Mouse (Mus musculus) intestine, postnatal 0 days (tissue): ENCODE measurements at regions not wholly inside any gene's neighbourhood (a gene's known extent, or its start where the extent isn't known, plus 50 kb on each side); places are given as distances from the start of the nearest gene placed in this dataset.

Experiments
- ATAC-seq: fragments of 200-750 bp; cut with Nextera tagmentation; 2 replicates; pipeline ENCODE4 v1.8.0; 2017; ENCODE audit warnings: mild to moderate bottlenecking, moderate TSS enrichment, moderate library complexity
- H3K27ac ChIP-seq: fragments of 300-500 bp; sonication (generic); 2 replicates; pipeline ENCODE4 v1.5.1; 2014; ENCODE audit warnings: mild to moderate bottlenecking, low read depth, low read length, moderate library complexity
- H3K27me3 ChIP-seq: fragments of 300-500 bp; sonication (generic); replicated peaks from 2 replicates; pipeline ENCODE4 v1.6.1; 2014; ENCODE audit warnings: low read length, mixed read lengths; ENCODE audit not compliant: control insufficient read depth, insufficient read depth
- H3K36me3 ChIP-seq: fragments of 300-500 bp; sonication (generic); 2 replicates; pipeline ENCODE4 v1.6.1; 2014; ENCODE audit warnings: mild to moderate bottlenecking, moderate library complexity; ENCODE audit not compliant: control insufficient read depth, insufficient read depth
- H3K4me1 ChIP-seq: fragments of 300-500 bp; sonication (generic); replicated peaks from 2 replicates; pipeline ENCODE4 v1.6.1; 2014; ENCODE audit warnings: antibody characterized with exemption, low read length, mixed read lengths; ENCODE audit not compliant: control insufficient read depth, insufficient read depth
- H3K4me2 ChIP-seq: fragments of 300-500 bp; sonication (generic); replicated peaks from 2 replicates; pipeline ENCODE4 v1.6.1; 2014; ENCODE audit warnings: low read depth, mild to moderate bottlenecking, moderate library complexity
- H3K4me3 ChIP-seq: fragments of 300-500 bp; sonication (generic); 2 replicates; pipeline ENCODE4 v1.5.1; 2014; ENCODE audit warnings: low read depth, low read length
- H3K9ac ChIP-seq: fragments of 300-500 bp; sonication (generic); 2 replicates; pipeline ENCODE4 v1.6.1; 2014; ENCODE audit warnings: mild to moderate bottlenecking, low read depth, low read length
- H3K9me3 ChIP-seq: fragments of 300-500 bp; sonication (generic); 2 replicates; pipeline ENCODE4 v1.6.1; 2016; ENCODE audit warnings: mixed run types; ENCODE audit not compliant: control insufficient read depth
- CTCF ChIP-seq: sonication (generic); IDR thresholded peaks from 2 replicates; pipeline ENCODE4 v1.5.1; 2016; ENCODE audit warnings: low read depth, mild to moderate bottlenecking, control low read depth, antibody characterized with exemption, moderate library complexity
- WGBS: fragments of 180-500 bp; shearing (Covaris S2); extraction: QIAGEN DNeasy Blood & Tissue Kit; methylation state at CpG from one replicate; pipeline ENCODE4 v1.1.7; 2014; 5-methylcytosine and 5-hydroxymethylcytosine counted together

- H3K9ac ChIP-seq, result no peak overlapping the region
- H3K9me3 ChIP-seq, result no peaks in the 10 kb centered on the region
- no peaks in the 10 kb centered on the region for H3K36me3 ChIP-seq
- H3K4me3 ChIP-seq, result no peak overlapping the region
- no peak overlapping the region for H3K4me2 ChIP-seq
- no peak for TF ChIP-seq CTCF
- 85% methylated on average over 6 of the region's 6 CpGs for WGBS
- H3K4me1 ChIP-seq, result no peaks in the 10 kb centered on the region
- H3K27ac ChIP-seq, result no peak overlapping the region
- no peaks in the 10 kb centered on the region for H3K27me3 ChIP-seq
- ATAC-seq, result no peak
Measured at GRCm38 (mm10) chr14:60502552-60502951, 129.5 kb downstream of the Amer2 start.

GRCm38 (mm10) chr14:60505066-60505465 lies 128.7 kb upstream of the Spata13 start:
- H3K9ac ChIP-seq, result no peak overlapping the region
- ATAC-seq, result no peak
- H3K9me3 ChIP-seq, result no peaks in the 10 kb centered on the region
- no peak for TF ChIP-seq CTCF
- H3K36me3 ChIP-seq, result no peaks in the 10 kb centered on the region
- whole genome bisulfite sequencing, result 85% methylated on average over 6 of the region's 6 CpGs
- H3K4me2 ChIP-seq, result no peak overlapping the region
- H3K27ac ChIP-seq, result no peak overlapping the region
- H3K4me1 ChIP-seq, result no peaks in the 10 kb centered on the region
- no peak overlapping the region for H3K4me3 ChIP-seq
- no peaks in the 10 kb centered on the region for H3K27me3 ChIP-seq

GRCm38 (mm10) chr14:60506296-60506695 lies 127.5 kb upstream of the Spata13 start:
- Histone ChIP-seq H3K9ac (no peak overlapping the region), H3K9me3 (no peaks in the 10 kb centered on the region), H3K36me3 (no peaks in the 10 kb centered on the region), H3K4me1 (no peaks in the 10 kb centered on the region), H3K27ac (no peak overlapping the region), H3K4me3 (no peak overlapping the region), H3K27me3 (no peaks in the 10 kb centered on the region), H3K4me2 (no peak overlapping the region)
- ATAC-seq, result no peak
- WGBS, result 41% methylated on average over 12 of the region's 12 CpGs
- TF ChIP-seq CTCF, result no peak

- H3K27ac ChIP-seq, result no peak overlapping the region
- 25% methylated on average over 8 of the region's 8 CpGs for WGBS
- H3K4me2 ChIP-seq, result no peak overlapping the region
- H3K36me3 ChIP-seq, result no peaks in the 10 kb centered on the region
- H3K4me1 ChIP-seq, result no peaks in the 10 kb centered on the region
- no peaks in the 10 kb centered on the region for H3K27me3 ChIP-seq
- no peak for ATAC-seq
- peak; percentile 79 for TF ChIP-seq CTCF
- no peak overlapping the region for H3K4me3 ChIP-seq
- no peaks in the 10 kb centered on the region for H3K9me3 ChIP-seq
- H3K9ac ChIP-seq, result no peak overlapping the region
Measured at GRCm38 (mm10) chr14:60513560-60513959, 120.2 kb upstream of the Spata13 start.

- no peak for TF ChIP-seq CTCF
- Histone ChIP-seq H3K9ac (no peak overlapping the region), H3K27me3 (no peaks in the 10 kb centered on the region), H3K36me3 (no peaks in the 10 kb centered on the region), H3K9me3 (no peaks in the 10 kb centered on the region), H3K4me1 (no peaks in the 10 kb centered on the region), H3K4me3 (no peak overlapping the region), H3K4me2 (no peak overlapping the region), H3K27ac (no peak overlapping the region)
- WGBS, result 66% methylated on average over 12 of the region's 12 CpGs
- ATAC-seq, result no peak
Measured at GRCm38 (mm10) chr14:60515094-60515786, 118.6 kb upstream of the Spata13 start.

- no peak overlapping the region for H3K27ac ChIP-seq
- H3K4me2 ChIP-seq, result no peak overlapping the region
- TF ChIP-seq CTCF, result no peak
- H3K4me3 ChIP-seq, result no peak overlapping the region
- WGBS, result 96% methylated on average over 11 of the region's 11 CpGs
- no peak overlapping the region for H3K9ac ChIP-seq
- H3K9me3 ChIP-seq, result no peaks in the 10 kb centered on the region
- H3K27me3 ChIP-seq, result no peaks in the 10 kb centered on the region
- ATAC-seq, result no peak
- H3K36me3 ChIP-seq, result no peaks in the 10 kb centered on the region
- no peaks in the 10 kb centered on the region for H3K4me1 ChIP-seq
Measured at GRCm38 (mm10) chr14:60517891-60518290, 115.9 kb upstream of the Spata13 start.
